Mouse (Mus musculus): ENCODE measurements at regions not wholly inside any gene's neighbourhood (a gene's known extent, or its start where the extent isn't known, plus 50 kb on each side); places are given as distances from the start of the nearest gene placed in this dataset.

- H3K27ac ChIP-seq (replicated peaks; ENCODE audit: low read depth, low read length): no peak overlapping the region
- H3K4me3 ChIP-seq (ENCODE audit: low read depth, low read length): no peak overlapping the region
- H3K9ac ChIP-seq (replicated peaks; ENCODE audit: low read length): no peak overlapping the region
- WGBS: 83% methylated on average over 11 of the region's 11 CpGs
- no peak for ATAC-seq (replicated peaks; ENCODE audit: insufficient number of reproducible peaks, low FRiP score, low TSS enrichment, low read depth)
- H3K27me3 ChIP-seq (ENCODE audit: control insufficient read depth, insufficient read depth, low read length): no peaks in the 10 kb centered on the region
- no peaks in the 10 kb centered on the region; the same call in 1 of the 2 replicates for H3K4me1 ChIP-seq (ENCODE audit: control insufficient read depth, insufficient read depth, low read length)
- H3K4me2 ChIP-seq (ENCODE audit: low read depth, low read length): no peak overlapping the region
- no peaks in the 10 kb centered on the region for H3K36me3 ChIP-seq (replicated peaks; ENCODE audit: control insufficient read depth, insufficient read depth, low read depth, low read length)
- DNase-seq (ENCODE audit: low spot score): no peak
- H3K9me3 ChIP-seq (replicated peaks; ENCODE audit: control insufficient read depth, low read length): no peaks in the 10 kb centered on the region
These were observed 449.8 kb downstream of the Wdr11 start for GRCm38 (mm10) chr7:130041402-130041965.

GRCm38 (mm10) chr7:130042296-130042910 lies 450.7 kb downstream of the Wdr11 start:
- H3K27me3 ChIP-seq (ENCODE audit: control insufficient read depth, insufficient read depth, low read length): no peaks in the 10 kb centered on the region
- no peak overlapping the region for H3K27ac ChIP-seq (replicated peaks; ENCODE audit: low read depth, low read length)
- 62% methylated on average over 5 of the region's 5 CpGs for WGBS
- no peak for ATAC-seq (replicated peaks; ENCODE audit: insufficient number of reproducible peaks, low FRiP score, low TSS enrichment, low read depth)
- no peak overlapping the region for H3K9ac ChIP-seq (replicated peaks; ENCODE audit: low read length)
- H3K36me3 ChIP-seq (replicated peaks; ENCODE audit: control insufficient read depth, insufficient read depth, low read depth, low read length): no peaks in the 10 kb centered on the region
- no peaks in the 10 kb centered on the region for H3K9me3 ChIP-seq (replicated peaks; ENCODE audit: control insufficient read depth, low read length)
- DNase-seq (ENCODE audit: low spot score): no peak
- H3K4me1 ChIP-seq (ENCODE audit: control insufficient read depth, insufficient read depth, low read length): no peaks in the 10 kb centered on the region
- H3K4me3 ChIP-seq (ENCODE audit: low read depth, low read length): no peak overlapping the region
- no peak overlapping the region for H3K4me2 ChIP-seq (ENCODE audit: low read depth, low read length)

- Histone ChIP-seq H3K4me2 (ENCODE audit: low read depth, low read length) (no peak overlapping the region), H3K36me3 (replicated peaks; ENCODE audit: control insufficient read depth, insufficient read depth, low read depth, low read length) (no peaks in the 10 kb centered on the region), H3K4me3 (ENCODE audit: low read depth, low read length) (no peak overlapping the region), H3K27me3 (ENCODE audit: control insufficient read depth, insufficient read depth, low read length) (no peaks in the 10 kb centered on the region), H3K4me1 (ENCODE audit: control insufficient read depth, insufficient read depth, low read length) (no peaks in the 10 kb centered on the region), H3K9me3 (replicated peaks; ENCODE audit: control insufficient read depth, low read length) (no peaks in the 10 kb centered on the region), H3K27ac (replicated peaks; ENCODE audit: low read depth, low read length) (no peak overlapping the region), H3K9ac (replicated peaks; ENCODE audit: low read length) (no peak overlapping the region)
- ATAC-seq (replicated peaks; ENCODE audit: insufficient number of reproducible peaks, low FRiP score, low TSS enrichment, low read depth): no peak
- no peak for DNase-seq (ENCODE audit: low spot score)
- WGBS: 62% methylated on average over 21 of the region's 21 CpGs
These were observed 452.0 kb downstream of the Wdr11 start for GRCm38 (mm10) chr7:130043397-130044234.

- Histone ChIP-seq H3K27ac (replicated peaks; ENCODE audit: low read depth, low read length) (no peak overlapping the region), H3K4me3 (ENCODE audit: low read depth, low read length) (no peak overlapping the region), H3K9me3 (replicated peaks; ENCODE audit: control insufficient read depth, low read length) (no peaks in the 10 kb centered on the region), H3K9ac (replicated peaks; ENCODE audit: low read length) (no peak overlapping the region), H3K27me3 (ENCODE audit: control insufficient read depth, insufficient read depth, low read length) (no peaks in the 10 kb centered on the region), H3K4me1 (ENCODE audit: control insufficient read depth, insufficient read depth, low read length) (no peaks in the 10 kb centered on the region), H3K36me3 (replicated peaks; ENCODE audit: control insufficient read depth, insufficient read depth, low read depth, low read length) (no peaks in the 10 kb centered on the region), H3K4me2 (ENCODE audit: low read depth, low read length) (no peak overlapping the region)
- no peak for ATAC-seq (replicated peaks; ENCODE audit: insufficient number of reproducible peaks, low FRiP score, low TSS enrichment, low read depth)
- 92% methylated on average over 6 of the region's 6 CpGs for WGBS
- DNase-seq (ENCODE audit: low spot score): no peak
These were observed 452.5 kb downstream of the Wdr11 start for GRCm38 (mm10) chr7:130044235-130044553.

DNA sequence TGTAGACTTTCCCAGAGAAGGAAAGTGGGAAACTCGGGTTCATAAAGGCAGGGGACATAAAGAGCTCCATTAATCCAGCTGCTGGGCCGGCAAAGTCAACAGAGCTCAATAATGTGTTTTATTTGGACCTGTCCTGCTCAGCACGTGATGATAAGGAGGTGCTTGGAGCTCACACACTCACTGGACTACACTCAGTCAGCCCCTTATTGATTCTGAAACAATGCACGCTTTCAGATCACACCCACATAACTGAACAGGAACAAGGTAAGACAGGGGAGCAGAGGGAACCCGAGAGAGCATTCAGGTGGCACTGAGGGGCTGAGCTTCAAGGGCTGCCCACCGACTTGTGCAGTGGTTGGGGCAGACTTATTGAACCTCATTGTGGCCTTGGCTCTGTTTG lies 452.9 kb downstream of the Wdr11 start:
- H3K9me3 ChIP-seq (replicated peaks; ENCODE audit: control insufficient read depth, low read length): no peaks in the 10 kb centered on the region
- H3K4me2 ChIP-seq (ENCODE audit: low read depth, low read length): no peak overlapping the region
- H3K4me3 ChIP-seq (ENCODE audit: low read depth, low read length): no peak overlapping the region
- 82% methylated on average over 6 of the region's 6 CpGs for WGBS
- no peak overlapping the region for H3K27ac ChIP-seq (replicated peaks; ENCODE audit: low read depth, low read length)
- H3K9ac ChIP-seq (replicated peaks; ENCODE audit: low read length): no peak overlapping the region
- no peaks in the 10 kb centered on the region for H3K4me1 ChIP-seq (ENCODE audit: control insufficient read depth, insufficient read depth, low read length)
- ATAC-seq (replicated peaks; ENCODE audit: insufficient number of reproducible peaks, low FRiP score, low TSS enrichment, low read depth) (no peak), DNase-seq (ENCODE audit: low spot score) (no peak)
- H3K36me3 ChIP-seq (replicated peaks; ENCODE audit: control insufficient read depth, insufficient read depth, low read depth, low read length): no peaks in the 10 kb centered on the region
- no peaks in the 10 kb centered on the region for H3K27me3 ChIP-seq (ENCODE audit: control insufficient read depth, insufficient read depth, low read length)

- Histone ChIP-seq H3K4me3 (ENCODE audit: low read depth, low read length) (no peak overlapping the region), H3K4me1 (ENCODE audit: control insufficient read depth, insufficient read depth, low read length) (no peaks in the 10 kb centered on the region), H3K9ac (replicated peaks; ENCODE audit: low read length) (no peak overlapping the region), H3K9me3 (replicated peaks; ENCODE audit: control insufficient read depth, low read length) (no peaks in the 10 kb centered on the region), H3K27me3 (ENCODE audit: control insufficient read depth, insufficient read depth, low read length) (no peaks in the 10 kb centered on the region), H3K36me3 (replicated peaks; ENCODE audit: control insufficient read depth, insufficient read depth, low read depth, low read length) (no peaks in the 10 kb centered on the region), H3K4me2 (ENCODE audit: low read depth, low read length) (no peak overlapping the region), H3K27ac (replicated peaks; ENCODE audit: low read depth, low read length) (no peak overlapping the region)
- no peak for DNase-seq (ENCODE audit: low spot score)
- 73% methylated on average over 2 of the region's 2 CpGs for WGBS
- ATAC-seq (replicated peaks; ENCODE audit: insufficient number of reproducible peaks, low FRiP score, low TSS enrichment, low read depth): no peak
These were observed 454.4 kb downstream of the Wdr11 start for GRCm38 (mm10) chr7:130046086-130046485.

DNA sequence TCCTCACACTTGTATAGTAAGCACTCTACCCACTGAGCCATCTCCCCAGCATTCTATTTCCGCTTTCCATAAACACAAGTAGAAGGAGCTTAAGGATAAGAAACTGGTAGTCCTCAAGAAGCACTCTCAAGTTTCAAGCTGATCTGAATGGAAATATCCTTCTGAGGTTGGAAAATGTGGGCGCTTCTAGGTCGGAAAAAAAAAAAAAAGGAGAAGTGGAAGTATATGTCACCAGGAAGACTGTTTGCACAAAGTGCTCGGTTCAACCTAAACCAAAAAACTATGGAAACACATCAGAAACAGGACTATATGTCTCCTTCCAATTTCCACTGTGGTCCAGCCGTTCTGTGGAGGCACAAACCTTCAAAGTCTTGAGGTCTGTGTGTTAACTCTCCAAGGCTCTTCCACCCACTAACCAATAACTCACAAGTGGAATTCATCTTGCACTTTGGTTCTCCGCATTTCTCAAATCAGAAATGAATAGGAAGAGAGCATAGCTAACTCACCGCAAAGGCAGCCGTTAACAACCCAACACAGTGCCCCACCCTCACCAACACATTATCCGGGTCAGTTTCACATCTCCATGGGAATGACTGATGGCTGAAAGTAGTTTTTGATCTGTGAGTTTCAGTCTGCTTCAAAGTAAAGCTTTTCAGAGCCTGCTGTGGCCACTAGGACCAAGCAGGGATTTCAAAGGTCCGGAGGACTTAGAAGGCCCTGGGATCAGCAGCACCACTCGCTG lies 455.8 kb downstream of the Wdr11 start:
- no peak for ATAC-seq (replicated peaks; ENCODE audit: insufficient number of reproducible peaks, low FRiP score, low TSS enrichment, low read depth)
- Histone ChIP-seq H3K27ac (replicated peaks; ENCODE audit: low read depth, low read length) (no peak overlapping the region), H3K4me2 (ENCODE audit: low read depth, low read length) (no peak overlapping the region), H3K36me3 (replicated peaks; ENCODE audit: control insufficient read depth, insufficient read depth, low read depth, low read length) (no peaks in the 10 kb centered on the region), H3K9ac (replicated peaks; ENCODE audit: low read length) (no peak overlapping the region), H3K9me3 (replicated peaks; ENCODE audit: control insufficient read depth, low read length) (no peaks in the 10 kb centered on the region), H3K4me3 (ENCODE audit: low read depth, low read length) (no peak overlapping the region), H3K27me3 (ENCODE audit: control insufficient read depth, insufficient read depth, low read length) (no peaks in the 10 kb centered on the region), H3K4me1 (ENCODE audit: control insufficient read depth, insufficient read depth, low read length) (no peaks in the 10 kb centered on the region)
- no peak for DNase-seq (ENCODE audit: low spot score)
- 64% methylated on average over 11 of the region's 11 CpGs for WGBS
